Mouse (Mus musculus) ZHBTc4 (cell line): ENCODE measurements around the gene Cdh9.
A peak's percentile ranks its signal among the peaks of the same experiment; 100 is the strongest.

Source experiments
- DNase-seq: peaks from one replicate; pipeline ENCODE4 v3.0.0-alpha.2; 2011; ENCODE audit warnings: low read depth, low spot score

Gene Cdh9

DNA sequence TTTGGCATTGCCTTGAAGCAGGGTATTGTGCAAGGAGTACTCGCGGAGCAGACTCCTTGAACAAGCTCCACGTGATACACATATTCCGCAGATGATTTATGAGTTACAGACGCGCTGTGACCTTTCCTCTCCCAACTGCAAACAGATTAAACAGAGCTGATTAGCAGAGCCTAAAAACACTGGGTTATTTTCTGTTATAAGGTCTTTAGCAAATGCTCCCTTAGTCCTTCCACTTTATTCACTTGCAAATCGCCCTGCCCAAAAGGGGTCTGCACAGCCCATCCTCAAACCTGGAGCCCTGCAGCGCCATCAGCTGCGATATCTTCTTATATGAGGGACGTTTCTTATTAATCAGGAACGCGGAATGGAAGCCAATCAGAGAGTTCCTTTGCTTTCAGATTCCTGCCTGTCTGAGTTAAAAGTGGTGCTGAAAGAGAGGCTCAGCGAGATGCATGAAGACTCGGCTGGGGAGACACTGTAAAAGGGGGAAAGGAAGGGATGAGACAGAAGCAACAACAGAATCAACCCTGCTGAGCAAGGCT, at the start of gene Cdh9:
Gene Cdh9 (plus strand): TSS at position 287 of the 542 bp plus-strand sequence.
- peak; percentile 18 for DNase-seq

DNA sequence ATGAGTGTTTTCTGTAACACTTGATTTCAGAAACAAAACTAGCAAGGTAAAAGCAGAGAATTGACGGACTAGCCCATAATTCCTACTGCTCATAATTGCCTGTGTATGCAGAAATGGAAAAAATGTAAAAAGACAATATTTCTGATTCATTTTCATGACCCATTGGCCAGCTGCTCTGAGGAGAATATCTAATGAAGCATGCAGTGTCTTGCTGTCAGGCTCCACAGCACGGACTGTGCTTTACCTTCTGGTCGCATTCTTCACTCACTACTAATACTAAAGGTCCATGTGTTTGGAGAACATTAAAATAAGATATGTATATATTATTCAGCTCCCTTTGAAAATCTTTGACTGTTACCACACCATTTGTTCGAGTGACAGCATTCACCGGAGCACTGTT, 49.5 kb upstream of the Cdh9 start:
- no peak for DNase-seq

DNA sequence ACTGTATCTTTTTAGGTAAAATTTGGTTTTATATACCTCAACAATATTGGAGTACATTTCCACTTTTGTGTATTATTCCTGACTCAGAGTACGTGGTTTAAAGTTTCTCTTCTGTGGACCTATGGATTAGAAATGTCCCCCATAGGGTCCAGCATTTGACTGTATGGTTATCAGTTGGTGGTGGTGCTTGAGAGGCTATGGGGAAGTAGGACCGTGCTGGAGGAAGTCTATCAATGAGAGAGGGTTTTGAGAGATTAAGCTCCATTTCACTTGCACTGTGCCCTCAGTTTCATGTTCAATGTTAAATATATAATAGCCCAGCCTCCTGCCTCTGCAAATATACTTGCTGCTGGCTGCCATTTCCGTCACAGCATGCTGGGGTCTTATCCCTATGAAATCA, 28.7 kb upstream of the Cdh9 start:
- no peak for DNase-seq

DNA sequence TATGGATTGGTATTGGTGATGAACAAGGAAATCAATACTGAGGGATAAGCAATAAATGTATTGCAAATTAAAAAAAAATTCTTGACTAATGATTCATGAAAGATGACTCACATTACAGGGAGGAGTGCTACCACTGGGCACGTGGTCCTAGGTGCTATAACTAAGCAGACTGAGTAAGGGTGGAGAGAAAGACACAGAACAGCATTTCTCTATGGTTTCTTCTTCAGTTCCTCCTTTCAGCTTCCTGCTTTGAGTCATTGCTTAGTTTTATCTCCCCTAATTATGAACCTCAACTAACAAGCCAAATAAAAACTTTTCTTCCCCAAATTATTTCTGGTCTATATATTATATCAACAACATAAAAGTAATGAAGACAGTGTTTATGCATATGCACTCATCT, 26.2 kb upstream of the Cdh9 start:
- DNase-seq = no peak

DNA sequence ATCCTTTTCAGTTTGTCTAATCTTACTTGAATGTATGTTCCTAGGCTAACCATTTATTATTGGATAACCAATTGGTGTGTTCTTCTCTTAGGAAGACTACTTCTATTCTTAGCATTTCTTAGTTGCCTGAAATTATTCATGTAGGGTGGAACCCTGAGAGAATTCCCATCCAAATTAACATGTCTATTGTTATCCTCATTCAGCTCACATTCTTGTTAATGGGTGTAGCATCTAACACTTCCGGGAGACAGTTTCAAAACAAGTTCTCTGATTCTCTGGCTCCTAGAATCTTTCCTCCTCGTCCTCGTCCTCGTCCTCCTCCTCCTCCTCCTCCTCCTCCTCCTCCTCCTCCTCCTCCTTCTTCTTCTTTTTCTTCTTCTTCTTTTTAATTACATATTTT, 10.5 kb downstream of the Cdh9 start:
- peak; percentile 71 for DNase-seq

DNA sequence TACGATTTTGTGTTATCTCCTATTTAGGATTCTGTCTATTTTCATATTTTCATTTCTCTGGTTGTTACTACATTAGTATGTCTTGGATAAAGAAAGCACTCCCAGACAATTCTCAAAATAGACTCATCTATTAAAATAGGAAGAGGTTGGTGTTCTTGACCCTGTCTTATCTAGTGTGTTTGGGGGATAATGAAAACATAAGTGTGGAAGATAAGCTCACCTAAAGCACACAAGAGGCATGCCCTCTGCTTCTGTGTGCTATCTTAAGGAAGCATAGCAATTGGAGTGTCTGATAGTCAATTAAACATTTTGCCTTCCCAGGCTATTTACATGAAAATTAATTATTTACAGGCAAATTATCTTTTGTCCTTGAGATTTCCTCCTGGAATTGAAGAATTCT, 18.1 kb downstream of the Cdh9 start:
- no peak for DNase-seq

DNA sequence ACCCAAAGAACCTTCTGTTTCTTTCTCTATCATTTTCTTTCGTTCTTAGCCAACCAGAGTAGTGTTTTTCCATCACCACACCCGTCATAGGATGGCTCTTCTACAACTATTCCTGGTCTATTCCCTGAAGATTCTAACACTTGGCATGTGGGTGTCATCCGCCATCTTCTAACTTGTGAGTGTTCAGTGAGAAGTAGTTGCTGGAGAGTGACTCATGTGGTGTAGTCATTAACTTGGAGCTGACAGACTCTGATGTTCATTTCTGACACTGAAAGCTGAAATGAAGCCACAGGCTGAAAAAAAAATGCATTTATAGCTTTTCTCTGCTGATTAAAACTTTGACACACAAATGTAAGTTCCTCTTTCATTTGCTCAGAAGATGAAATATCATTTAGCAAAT, 34.7 kb downstream of the Cdh9 start:
- DNase-seq = no peak

DNA sequence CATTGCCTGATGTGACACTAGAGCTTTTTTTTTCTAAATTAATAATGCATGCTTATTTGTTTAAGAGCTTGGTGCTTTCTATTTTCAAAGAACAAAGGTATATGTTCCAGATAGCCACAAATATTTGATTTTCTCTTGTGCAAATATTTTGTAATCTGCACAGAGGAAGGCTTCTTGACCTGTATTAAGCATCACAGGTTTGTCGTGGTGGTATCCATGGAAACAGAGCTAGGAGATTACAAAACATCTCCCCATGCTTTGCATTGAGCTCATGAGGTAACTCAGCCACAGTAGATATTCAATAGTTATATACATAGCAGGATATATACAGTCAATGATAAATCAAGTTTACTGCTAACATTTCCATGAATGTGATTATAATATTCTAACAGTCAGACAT, 56.0 kb downstream of the Cdh9 start:
- DNase-seq = no peak

DNA sequence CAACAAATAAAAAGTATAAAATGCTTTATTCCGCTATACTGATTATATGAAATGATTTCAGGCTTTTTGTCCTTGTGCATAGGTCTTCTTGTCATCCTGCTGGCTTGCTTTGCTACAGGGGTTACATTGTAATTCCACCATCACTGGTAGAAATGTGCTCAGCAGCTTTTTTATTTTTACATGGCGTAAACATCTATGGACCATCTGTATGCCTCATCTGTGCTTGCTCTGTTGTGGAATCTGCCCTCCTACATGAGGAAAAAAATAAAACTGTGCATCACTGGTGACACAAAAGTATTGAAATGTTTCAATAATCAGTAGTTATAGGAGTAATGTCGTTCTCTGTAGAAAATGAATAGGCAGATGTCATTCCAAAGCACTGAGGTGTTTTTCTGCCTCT, 64.3 kb downstream of the Cdh9 start:
- no peak for DNase-seq

DNA sequence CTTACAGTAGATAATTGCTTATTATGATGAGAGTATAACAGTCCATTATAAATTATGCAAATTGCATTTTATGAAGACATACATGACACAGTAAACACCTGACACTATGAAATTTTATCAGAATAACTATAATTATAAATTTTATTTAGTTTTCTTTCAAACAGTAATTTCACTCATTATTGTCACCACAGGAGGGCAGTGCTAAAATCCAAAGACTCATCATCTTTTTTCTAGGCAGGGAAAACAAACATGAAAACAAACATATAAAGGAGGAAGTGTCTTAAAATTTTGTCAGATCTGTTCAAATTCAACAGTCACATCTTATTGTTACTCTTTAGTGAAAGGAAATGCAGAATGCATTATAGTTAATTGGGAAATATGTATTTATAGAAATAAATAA, 72.7 kb downstream of the Cdh9 start:
- no peak for DNase-seq

DNA sequence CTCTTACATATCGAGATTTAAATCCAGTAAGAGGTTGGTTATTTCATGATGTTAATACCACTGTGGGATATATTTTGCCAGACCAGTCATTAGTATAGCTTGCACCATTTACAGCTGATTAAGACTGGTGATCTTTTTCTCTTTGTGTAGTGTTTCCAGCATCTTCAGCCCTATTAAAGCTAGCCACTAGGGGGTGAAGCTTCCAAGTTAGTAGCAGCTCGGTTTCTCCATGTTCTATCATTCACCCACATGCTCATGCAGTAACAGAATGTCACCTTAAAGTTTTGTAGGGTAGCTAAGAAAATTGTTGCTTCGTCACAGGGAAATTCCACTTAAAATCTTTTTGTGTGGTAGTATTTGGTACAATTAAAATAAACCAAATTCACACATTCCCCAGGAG, 82.2 kb downstream of the Cdh9 start:
- peak; percentile 15 for DNase-seq

DNA sequence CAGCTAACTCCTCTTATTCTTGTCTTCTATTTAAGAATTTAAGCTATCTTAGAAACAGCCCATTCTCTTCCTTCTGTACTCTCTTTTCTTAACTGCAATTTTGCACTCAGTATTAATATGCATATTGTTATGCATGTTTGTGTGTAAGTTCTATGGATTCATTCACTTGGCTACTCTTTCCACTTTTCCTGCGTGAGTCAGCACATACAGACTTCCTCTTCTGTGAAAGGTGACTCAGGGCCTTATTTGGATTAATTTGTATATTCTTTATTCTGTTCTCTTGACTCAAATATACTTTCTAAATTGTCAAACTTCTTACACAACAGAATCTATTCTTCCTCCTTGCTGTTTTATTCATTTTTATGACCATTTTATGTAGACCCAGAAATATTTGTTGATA, 85.5 kb downstream of the Cdh9 start:
- no peak for DNase-seq

DNA sequence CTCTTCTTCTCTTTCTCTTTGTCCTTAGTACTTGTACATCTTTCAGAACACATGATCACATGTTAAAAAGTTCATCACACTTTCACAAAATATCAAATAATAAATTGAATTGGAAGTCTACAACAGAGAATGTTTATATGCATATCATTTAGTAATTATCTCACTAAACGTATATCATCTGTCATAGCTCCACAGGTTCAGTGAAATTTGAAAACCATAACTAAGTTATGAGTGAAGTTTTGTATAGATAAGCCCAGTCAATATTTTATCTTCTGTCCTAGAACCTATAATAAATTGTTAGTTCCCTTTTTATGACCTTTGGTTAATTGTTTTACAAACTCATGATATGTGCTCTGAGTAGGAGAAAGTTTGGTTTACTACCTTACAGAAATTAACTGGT, 106.2 kb downstream of the Cdh9 start:
- DNase-seq = no peak

DNA sequence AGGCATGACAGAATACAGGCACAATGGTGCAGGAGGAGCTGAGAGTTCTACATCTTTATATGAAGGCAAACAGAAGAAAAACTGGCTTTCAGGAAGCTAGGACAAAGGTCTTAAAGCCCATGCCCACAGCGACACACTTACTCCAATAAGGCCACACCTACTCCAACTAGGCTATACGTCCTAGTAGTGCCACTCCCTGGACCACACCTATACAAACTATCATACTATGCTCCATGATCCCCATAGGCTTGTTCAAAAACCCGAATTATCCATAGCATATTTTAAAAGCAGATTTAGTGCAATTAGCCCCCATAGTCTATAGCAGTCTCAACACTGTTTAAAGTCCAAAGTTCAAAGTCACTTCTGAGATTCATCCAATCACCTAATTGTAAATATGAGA, 154.0 kb downstream of the Cdh9 start:
- DNase-seq = no peak

DNA sequence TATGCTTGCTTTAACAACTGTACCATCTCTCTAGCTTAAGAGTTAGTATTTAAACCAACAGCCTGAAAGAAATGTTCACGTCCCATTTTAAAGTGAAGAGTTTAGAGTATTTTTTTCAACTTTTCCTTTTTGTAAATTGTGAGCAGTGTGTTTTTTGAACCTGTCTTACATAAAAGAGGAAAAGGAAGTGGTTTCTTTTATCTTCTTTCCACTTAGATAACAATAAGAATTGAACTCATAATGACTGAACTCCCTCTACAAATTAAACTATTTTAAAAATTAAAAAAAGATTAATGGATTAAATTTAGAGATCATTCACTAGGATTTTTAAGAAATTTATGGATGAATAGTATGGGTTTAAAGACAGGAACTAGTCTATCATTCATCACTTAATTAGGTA, 168.1 kb downstream of the Cdh9 start:
- DNase-seq = no peak
